Comparison of ENCODE assay signal across 27 mouse cellular contexts in the genomic region with DNA sequence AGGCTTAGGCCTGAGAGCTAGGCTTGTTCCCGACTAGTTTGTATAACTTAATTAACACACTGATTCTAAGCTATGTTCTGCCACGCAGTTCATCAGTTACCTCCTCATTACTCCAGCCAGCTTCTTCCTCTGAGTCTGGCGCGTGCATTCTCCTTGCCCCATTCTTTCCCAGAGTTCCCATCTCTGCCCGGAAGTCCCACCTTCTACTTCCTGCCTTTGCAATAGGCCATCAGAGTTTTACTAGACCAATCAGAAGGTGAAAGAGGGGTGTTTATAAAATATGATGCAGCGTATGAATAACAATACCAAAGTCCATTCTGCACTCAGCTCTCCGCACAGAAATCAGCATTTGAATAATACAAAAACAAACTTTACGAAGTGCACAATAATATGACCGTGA.
"Had no signal": no experiment of that assay in that cellular context is flagged by ENCODE, and none has a peak within 500 bp of the region (broad histone marks: within the 10 kb centered on the region; RNA-seq: fewer than 3 reads in every experiment).

No protein-coding gene starts in this region.

- H3K9ac ChIP-seq: heart, embryonic 12.5 days; hindbrain, embryonic 12.5 days; hindbrain, embryonic 14.5 days; intestine, embryonic 15.5 days; limb, embryonic 12.5 days; liver, embryonic 13.5 days; liver, embryonic 15.5 days had no signal

- DNase-seq: gastrocnemius, adult 2 months; gastrocnemius, postnatal 10 days; gastrocnemius, postnatal 25 days; heart, adult 2 months; heart, postnatal 10 days; heart, postnatal 4 days; kidney, adult 18-20 months; kidney, adult 8-10 months; kidney, postnatal 10 days; kidney, postnatal 25 days; layer of hippocampus, adult 9-11 months; layer of hippocampus, postnatal 36 days; liver; liver, embryonic 13.5 days had no signal

- H3K9me3 ChIP-seq: intestine, embryonic 15.5 days; liver, embryonic 15.5 days had no signal

- H3K36me3 ChIP-seq: heart, embryonic 10.5 days; heart, embryonic 12.5 days; hindbrain, embryonic 10.5 days; hindbrain, embryonic 12.5 days; intestine, embryonic 15.5 days; limb, embryonic 10.5 days; limb, embryonic 12.5 days; liver, embryonic 13.5 days; liver, embryonic 15.5 days had no signal

- ATAC-seq: hindbrain, embryonic 16.5 days; inflammation-experienced regulatory T-cells, adult 6 months; intestine, embryonic 15.5 days; intestine, postnatal 0 days had no signal

- H3K4me3 ChIP-seq: gastrocnemius, adult 2 months; heart, adult 2 months; heart, embryonic 10.5 days; heart, embryonic 12.5 days; hindbrain, embryonic 10.5 days; hindbrain, embryonic 12.5 days; intestine, embryonic 15.5 days; limb, embryonic 10.5 days; limb, embryonic 12.5 days; liver, embryonic 13.5 days; liver, embryonic 15.5 days had no signal

- H3K4me1 ChIP-seq: heart, embryonic 10.5 days; heart, embryonic 12.5 days; hindbrain, embryonic 10.5 days; hindbrain, embryonic 12.5 days; intestine, embryonic 15.5 days; limb, embryonic 10.5 days; limb, embryonic 12.5 days; liver, embryonic 13.5 days; liver, embryonic 15.5 days had no signal

- H3K27ac ChIP-seq: gastrocnemius, adult 2 months; heart, adult 2 months; heart, embryonic 10.5 days; hindbrain, embryonic 10.5 days; hindbrain, embryonic 12.5 days; hindbrain, embryonic 14.5 days; intestine, embryonic 15.5 days; limb, embryonic 10.5 days; limb, embryonic 12.5 days; liver, embryonic 13.5 days; liver, embryonic 15.5 days had no signal

- H3K4me2 ChIP-seq: heart, embryonic 12.5 days; hindbrain, embryonic 12.5 days; hindbrain, embryonic 14.5 days; intestine, embryonic 15.5 days; limb, embryonic 12.5 days; liver, embryonic 11.5 days; liver, embryonic 13.5 days; liver, embryonic 15.5 days had no signal

- H3K27me3 ChIP-seq: heart, embryonic 12.5 days; hindbrain, embryonic 12.5 days; intestine, embryonic 15.5 days; limb, embryonic 12.5 days; liver, embryonic 13.5 days; liver, embryonic 15.5 days had no signal
